Mouse (Mus musculus) embryonic facial prominence, embryonic 15.5 days (tissue): ENCODE results near the gene Xrcc6. TPM values are rescaled to one million over a fixed set of nuclear protein-coding genes. Genes with fewer than 3 reads are reported as not detected.
A peak's percentile ranks its signal among the peaks of the same experiment; 100 is the strongest.

Experiments
- ATAC-seq: fragments of 200-750 bp; cut with Nextera tagmentation; 2 replicates; pipeline ENCODE4 v1.8.0; 2017; ENCODE audit warnings: low read depth, moderate TSS enrichment; ENCODE audit not compliant: insufficient number of reproducible peaks, low FRiP score, low TSS enrichment
- H3K27ac ChIP-seq: fragments of 300-500 bp; sonication (generic); replicated peaks from 2 replicates; pipeline ENCODE4 v1.5.1; 2015; ENCODE audit warnings: mild to moderate bottlenecking, inconsistent platforms
- H3K27me3 ChIP-seq: fragments of 300-500 bp; sonication (generic); 2 replicates; pipeline ENCODE4 v1.6.1; 2015; ENCODE audit warnings: inconsistent platforms
- H3K36me3 ChIP-seq: fragments of 300-500 bp; sonication (generic); 2 replicates; pipeline ENCODE4 v1.6.1; 2015; ENCODE audit warnings: mild to moderate bottlenecking, inconsistent platforms
- H3K4me1 ChIP-seq: fragments of 300-500 bp; sonication (generic); 2 replicates; pipeline ENCODE4 v1.6.1; 2015; ENCODE audit warnings: inconsistent platforms
- H3K4me2 ChIP-seq: fragments of 300-500 bp; sonication (generic); replicated peaks from 2 replicates; pipeline ENCODE4 v1.6.1; 2015; ENCODE audit warnings: mild to moderate bottlenecking, inconsistent platforms
- H3K4me3 ChIP-seq: fragments of 300-500 bp; sonication (generic); replicated peaks from 2 replicates; pipeline ENCODE4 v1.5.1; 2015; ENCODE audit warnings: mild to moderate bottlenecking, inconsistent platforms
- H3K9ac ChIP-seq: fragments of 300-500 bp; sonication (generic); 2 replicates; pipeline ENCODE4 v1.6.1; 2015; ENCODE audit warnings: inconsistent platforms
- H3K9me3 ChIP-seq: fragments of 300-500 bp; sonication (generic); replicated peaks from 2 replicates; pipeline ENCODE4 v1.6.1; 2016; ENCODE audit warnings: inconsistent platforms
- WGBS: fragments of 180-500 bp; shearing (Covaris S2); methylation state at CpG from one replicate; pipeline ENCODE4 v1.1.7; 2015; 5-methylcytosine and 5-hydroxymethylcytosine counted together
- polyA plus RNA-seq: library from polyadenylated mRNA; unstranded; fragments of >200 nt; fragmentation: Nextera tagmentation; extraction: Ambion mirVana; gene quantifications from 2 replicates; pipeline ENCODE4 v1.2.1, GENCODE M21; 2015

Xrcc6 gene
- polyA plus RNA-seq, 1 experiment from 2014 or later: 75.5 TPM

GRCm38 (mm10) chr15:82023965-82024635 is 36.5 kb downstream of the Xrcc6 start:
- Histone ChIP-seq H3K27me3 (no peaks in the 10 kb centered on the region), H3K9me3 (no peaks in the 10 kb centered on the region), H3K36me3 (peaks cover 68% of the 10 kb centered on the region), H3K27ac (no peak overlapping the region), H3K4me2 (no peak overlapping the region), H3K4me3 (no peak overlapping the region), H3K9ac (no peak overlapping the region), H3K4me1 (no peaks in the 10 kb centered on the region)
- WGBS: 85% methylated on average over 6 of the region's 6 CpGs
- no peak for ATAC-seq

- WGBS: 94% methylated on average over 7 of the region's 7 CpGs
- no peak overlapping the region for H3K9ac ChIP-seq
- H3K27me3 ChIP-seq: no peaks in the 10 kb centered on the region
- no peak overlapping the region for H3K4me2 ChIP-seq
- H3K9me3 ChIP-seq: no peaks in the 10 kb centered on the region
- H3K4me3 ChIP-seq: no peak overlapping the region
- no peak for ATAC-seq
- H3K4me1 ChIP-seq: no peaks in the 10 kb centered on the region
- H3K36me3 ChIP-seq: peaks cover 93% of the 10 kb centered on the region
- no peak overlapping the region for H3K27ac ChIP-seq
Observed at GRCm38 (mm10) chr15:82027276-82027675, 39.6 kb downstream of the Xrcc6 start.

DNA sequence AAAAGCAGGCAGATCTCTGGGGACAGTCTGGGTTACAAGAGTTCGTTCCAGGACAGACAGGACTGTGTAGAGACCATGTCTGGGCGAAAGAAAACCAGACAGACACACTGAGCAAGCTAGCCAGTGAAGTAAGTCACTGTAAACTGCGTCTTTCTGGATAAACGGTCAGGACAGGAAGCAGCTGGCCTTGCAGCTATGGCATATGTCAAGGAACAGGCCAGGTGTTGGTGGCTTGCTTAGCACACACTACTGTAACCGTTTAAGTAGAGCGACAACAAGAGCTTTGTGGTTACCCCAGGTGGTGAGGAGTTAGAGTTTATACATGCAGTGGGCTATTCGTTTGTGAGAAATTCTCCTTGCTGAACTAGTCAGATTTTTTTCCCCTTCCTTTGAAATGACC is 40.1 kb downstream of the Xrcc6 start:
- WGBS: 84% methylated on average over 7 of the region's 7 CpGs

GRCm38 (mm10) chr15:82032386-82032785 is 44.8 kb downstream of the Xrcc6 start:
- WGBS: 82% methylated on average over 7 of the region's 7 CpGs
- no peak overlapping the region for H3K9ac ChIP-seq
- no peaks in the 10 kb centered on the region for H3K27me3 ChIP-seq
- H3K9me3 ChIP-seq: no peaks in the 10 kb centered on the region
- no peak for ATAC-seq
- H3K27ac ChIP-seq: no peak overlapping the region
- peaks cover 79% of the 10 kb centered on the region for H3K36me3 ChIP-seq
- H3K4me2 ChIP-seq: no peak overlapping the region
- H3K4me1 ChIP-seq: no peaks in the 10 kb centered on the region
- no peak overlapping the region for H3K4me3 ChIP-seq

More for the DNA sequence above, 40.1 kb downstream of the Xrcc6 start:
- H3K4me2 ChIP-seq: no peak overlapping the region
- no peak for ATAC-seq
- peaks cover 92% of the 10 kb centered on the region for H3K36me3 ChIP-seq
- H3K9ac ChIP-seq: no peak overlapping the region
- H3K4me3 ChIP-seq: no peak overlapping the region
- H3K27ac ChIP-seq: no peak overlapping the region
- no peaks in the 10 kb centered on the region for H3K27me3 ChIP-seq
- no peaks in the 10 kb centered on the region for H3K9me3 ChIP-seq
- no peaks in the 10 kb centered on the region for H3K4me1 ChIP-seq

- 93% methylated on average over 4 of the region's 4 CpGs for whole genome bisulfite sequencing
- H3K9me3 ChIP-seq: no peaks in the 10 kb centered on the region
- no peaks in the 10 kb centered on the region for H3K4me1 ChIP-seq
- no peak within 1 kb of the TSS for H3K27ac ChIP-seq
- H3K4me2 ChIP-seq: no peak within 1 kb of the TSS
- ATAC-seq: no peak
- H3K9ac ChIP-seq: no peak within 1 kb of the TSS
- H3K4me3 ChIP-seq: no peak within 1 kb of the TSS
- H3K36me3 ChIP-seq: peaks cover 75% of the 10 kb centered on the region
- H3K27me3 ChIP-seq: no peaks in the 10 kb centered on the region
Observed at GRCm38 (mm10) chr15:82033762-82034161, 46.1 kb downstream of the Xrcc6 start, which contains the start of gene Desi1. Desi1 (minus strand) TSS chr15:82033862.

- Histone ChIP-seq H3K9ac (no peak overlapping the region), H3K27ac (no peak overlapping the region), H3K4me3 (no peak overlapping the region), H3K4me1 (no peaks in the 10 kb centered on the region), H3K4me2 (no peak overlapping the region), H3K9me3 (no peaks in the 10 kb centered on the region), H3K27me3 (no peaks in the 10 kb centered on the region), H3K36me3 (peaks cover 76% of the 10 kb centered on the region)
- 83% methylated on average over 12 of the region's 12 CpGs for WGBS
- ATAC-seq: no peak
Observed at GRCm38 (mm10) chr15:82035904-82036689, 48.5 kb downstream of the Xrcc6 start.

DNA sequence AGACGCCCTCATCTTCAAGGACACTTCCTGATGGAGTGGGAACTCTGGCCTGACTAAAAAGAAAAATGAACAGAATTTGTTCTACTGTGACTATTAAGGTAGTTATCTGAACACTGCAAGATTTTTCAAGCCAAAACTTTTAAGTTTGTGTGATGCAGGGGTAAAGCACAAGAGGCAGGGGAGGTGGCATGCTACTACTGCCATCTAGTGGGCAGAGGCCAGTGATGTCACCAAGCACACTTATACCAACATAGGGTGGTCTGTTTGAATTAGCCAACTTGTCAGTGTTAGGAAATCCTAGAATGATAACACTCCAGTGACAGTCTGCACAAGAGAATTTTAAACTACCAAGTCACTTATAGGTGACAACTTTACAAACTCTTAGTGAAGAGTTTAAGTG is 53.0 kb downstream of the Xrcc6 start:
- H3K4me3 ChIP-seq: no peak overlapping the region
- H3K27me3 ChIP-seq: no peaks in the 10 kb centered on the region
- peaks cover 62% of the 10 kb centered on the region for H3K36me3 ChIP-seq
- ATAC-seq: no peak
- H3K4me1 ChIP-seq: peaks cover 9% of the 10 kb centered on the region; the same call in 1 of the 2 replicates
- WGBS: 95% methylated on average over 1 of the region's 1 CpGs
- no peak overlapping the region for H3K9ac ChIP-seq
- H3K9me3 ChIP-seq: no peaks in the 10 kb centered on the region
- H3K27ac ChIP-seq: no peak overlapping the region
- H3K4me2 ChIP-seq: no peak overlapping the region

- H3K4me2 ChIP-seq: no peak overlapping the region
- H3K36me3 ChIP-seq: peaks cover 36% of the 10 kb centered on the region
- 96% methylated on average over 7 of the region's 7 CpGs for WGBS
- peaks cover 21% of the 10 kb centered on the region for H3K4me1 ChIP-seq
- H3K9me3 ChIP-seq: no peaks in the 10 kb centered on the region
- no peak overlapping the region for H3K27ac ChIP-seq
- H3K9ac ChIP-seq: no peak overlapping the region
- no peaks in the 10 kb centered on the region for H3K27me3 ChIP-seq
- no peak for ATAC-seq
- H3K4me3 ChIP-seq: no peak overlapping the region
Observed at GRCm38 (mm10) chr15:82044166-82044784, 56.6 kb downstream of the Xrcc6 start.

- Histone ChIP-seq H3K4me2 (peak overlapping the region; percentile 83), H3K9ac (peak overlapping the region; percentile 99), H3K27ac (peak overlapping the region; percentile 91), H3K36me3 (peaks cover 19% of the 10 kb centered on the region), H3K4me3 (peak overlapping the region; percentile 100), H3K9me3 (no peaks in the 10 kb centered on the region), H3K4me1 (peaks cover 21% of the 10 kb centered on the region), H3K27me3 (no peaks in the 10 kb centered on the region)
- no peak for ATAC-seq
- WGBS: 3% methylated on average over 26 of the region's 26 CpGs
Observed at GRCm38 (mm10) chr15:82046246-82046891, 58.7 kb downstream of the Xrcc6 start.

DNA sequence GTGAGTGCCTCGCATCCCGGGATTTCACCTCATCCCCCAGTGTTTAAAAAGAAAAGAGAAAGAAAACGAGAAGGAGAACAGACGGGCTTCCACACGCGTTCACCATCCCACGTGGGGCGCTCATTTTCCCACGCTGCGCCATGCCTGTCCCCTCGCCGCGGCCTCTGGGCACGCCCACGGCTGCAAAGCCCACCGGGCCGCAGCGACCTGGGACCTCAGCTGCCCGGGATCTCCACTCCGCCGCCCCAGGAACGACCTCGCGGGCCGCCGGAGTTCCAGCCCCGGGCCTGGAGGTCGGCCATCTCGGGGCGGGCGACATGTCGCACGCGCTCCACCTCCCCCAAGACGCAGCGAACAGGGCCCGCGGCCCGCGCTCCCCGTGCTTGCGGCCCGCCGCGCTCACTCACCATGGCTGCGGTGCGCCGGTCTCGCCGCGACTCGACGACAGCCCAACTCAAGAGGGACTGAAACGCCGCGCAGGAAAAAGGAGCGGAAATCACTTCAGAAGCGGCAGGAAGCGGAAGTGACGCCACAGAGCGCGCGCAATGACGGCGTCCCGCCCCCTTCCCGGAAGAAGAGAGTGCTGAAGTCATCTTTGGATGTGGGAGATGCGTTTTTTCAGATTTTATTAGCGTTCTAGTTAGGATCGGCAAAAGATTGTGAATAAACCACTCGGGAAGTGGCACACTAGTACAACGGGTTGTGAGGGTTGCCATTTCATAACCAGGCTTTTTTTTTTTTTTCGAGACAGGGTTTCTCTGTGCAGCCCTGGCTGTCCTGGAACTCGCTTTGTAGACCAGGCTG is 59.6 kb downstream of the Xrcc6 start, which contains the start of gene Snu13:
Snu13 (minus strand) TSS at position 519 of the 804 bp plus-strand sequence.
- peak; percentile 80 for ATAC-seq
- H3K9ac ChIP-seq: peak within 1 kb of the TSS; percentile 99
- no peaks in the 10 kb centered on the region for H3K27me3 ChIP-seq
- WGBS: under 1% methylated on average over 74 of the region's 74 CpGs
- H3K9me3 ChIP-seq: no peaks in the 10 kb centered on the region
- H3K27ac ChIP-seq: peak within 1 kb of the TSS; percentile 91
- peak within 1 kb of the TSS; percentile 100 for H3K4me3 ChIP-seq
- H3K36me3 ChIP-seq: peaks cover 17% of the 10 kb centered on the region
- peak within 1 kb of the TSS; percentile 83 for H3K4me2 ChIP-seq
- peaks cover 21% of the 10 kb centered on the region for H3K4me1 ChIP-seq
